Mouse (Mus musculus) ES-E14 (cell line): ENCODE measurements around the gene Arnt2. TPM values are rescaled to one million over a fixed set of nuclear protein-coding genes. Genes with fewer than 3 reads are reported as not detected.

Experiments
- DNase-seq: peaks from one replicate; pipeline ENCODE4 v3.0.0-alpha.2; 2013; ENCODE audit warnings: low read depth, low spot score
- H3K27ac ChIP-seq: 2 replicates; pipeline ENCODE4 v1.5.1; 2012; ENCODE audit warnings: low read depth, mild to moderate bottlenecking, low read length, moderate library complexity, mixed read lengths; ENCODE audit not compliant: poor library complexity, insufficient read depth, severe bottlenecking
- H3K36me3 ChIP-seq: 2 replicates; pipeline ENCODE4 v1.6.1; 2012; ENCODE audit warnings: mild to moderate bottlenecking, low read length, moderate library complexity, mixed read lengths; ENCODE audit not compliant: control insufficient read depth, poor library complexity, insufficient read depth, severe bottlenecking
- H3K4me1 ChIP-seq, 2 experiments: fragments of 150-350 bp in 1 of 2; sonication (generic) in 1 of 2; 2 replicates each; pipeline ENCODE4 v1.6.1; 2012; ENCODE audit warnings: low read length in 2 of 2, mild to moderate bottlenecking in 1 of 2, mixed read lengths in 1 of 2; ENCODE audit not compliant: control insufficient read depth in 2 of 2, insufficient read depth in 2 of 2, poor library complexity in 1 of 2
- H3K4me3 ChIP-seq, 2 experiments: fragments of 150-350 bp in 1 of 2; sonication (generic) in 1 of 2; 2 replicates each; pipeline ENCODE4 v1.5.1; 2012; ENCODE audit warnings: low read length in 2 of 2, low read depth in 1 of 2, mild to moderate bottlenecking in 1 of 2, mixed read lengths in 1 of 2; ENCODE audit not compliant: insufficient read depth in 1 of 2, poor library complexity in 1 of 2, severe bottlenecking in 1 of 2
- H3K9ac ChIP-seq: 2 replicates; pipeline ENCODE4 v1.6.1; 2012; ENCODE audit warnings: low read depth, mild to moderate bottlenecking, low read length, mixed read lengths; ENCODE audit not compliant: poor library complexity, insufficient read depth, severe bottlenecking
- H3K9me3 ChIP-seq: fragments of 150-350 bp; sonication (generic); 2 replicates; pipeline ENCODE4 v1.6.1; 2012; ENCODE audit warnings: low read depth, mild to moderate bottlenecking, low read length; ENCODE audit not compliant: control insufficient read depth, insufficient read depth
- CHD2 ChIP-seq: IDR thresholded peaks from 2 replicates; pipeline ENCODE4 v1.6.1; 2014; ENCODE audit warnings: mild to moderate bottlenecking, low read depth, low read length, inconsistent platforms
- HCFC1 ChIP-seq: IDR thresholded peaks from 2 replicates; pipeline ENCODE4 v1.6.1; 2012; ENCODE audit warnings: low read length, inconsistent platforms, borderline replicate concordance; ENCODE audit not compliant: insufficient read depth
- MAFK ChIP-seq: IDR thresholded peaks from 2 replicates; pipeline ENCODE4 v1.6.1; 2014; ENCODE audit warnings: mild to moderate bottlenecking, low read depth, low read length, inconsistent platforms; ENCODE audit not compliant: insufficient read depth
- ZC3H11A ChIP-seq: IDR thresholded peaks from 2 replicates; pipeline ENCODE4 v1.6.1; 2012; ENCODE audit warnings: low read depth, mild to moderate bottlenecking, inconsistent platforms, low read length, borderline replicate concordance
- ZNF384 ChIP-seq: IDR thresholded peaks from 2 replicates; pipeline ENCODE4 v1.6.1; 2012; ENCODE audit warnings: low read depth, low read length, inconsistent platforms
- in situ Hi-C, 2 experiments: fragments of 600-800 bp; cut with MboI; formaldehyde crosslinking; loops; one replicate each; pipeline ENCODE4 v1.15.1; 2025; ENCODE audit warnings: low sequenced_read_pairs in 2 of 2, inconsistent platforms in 1 of 2; ENCODE audit not compliant: unreplicated experiment in 2 of 2
- total RNA-seq: library from RNA; depleted of rRNA; stranded (reverse); fragments of 300-350 nt; gene quantifications from 2 replicates; pipeline ENCODE4 v1.2.3, GENCODE M21; 2012

Arnt2 gene
- total RNA-seq, 1 experiment, result 2.8 TPM

DNA sequence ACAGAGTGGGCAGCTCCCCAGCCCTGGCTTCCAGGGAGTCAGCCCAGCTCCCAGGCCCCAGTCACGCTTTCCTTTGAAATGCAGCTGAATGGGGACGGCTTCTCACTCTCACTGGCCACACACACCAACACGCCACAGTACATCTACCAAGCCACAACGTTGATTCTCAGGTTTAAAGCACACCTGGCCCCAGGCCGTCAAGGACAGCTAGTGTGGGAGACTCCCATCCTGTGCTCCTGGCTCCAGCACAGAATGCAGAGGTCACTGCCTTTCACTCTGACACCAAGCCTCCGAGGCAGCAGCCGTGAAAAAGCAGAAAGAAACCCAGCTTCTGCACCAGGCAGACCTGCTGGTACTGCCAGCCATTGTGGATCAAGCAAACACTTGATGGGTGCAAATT is 160.6 kb downstream of the Arnt2 start:
- in situ Hi-C loops, result no loop called here
- H3K9ac ChIP-seq, result no peak overlapping the region
- H3K36me3 ChIP-seq, result no peaks in the 10 kb centered on the region
- no peaks in the 10 kb centered on the region for H3K4me1 ChIP-seq
- no peaks in the 10 kb centered on the region for H3K9me3 ChIP-seq
- no peak overlapping the region for H3K4me3 ChIP-seq
- no peak for DNase-seq
- no peak for TF ChIP-seq ZNF384
- no peak for TF ChIP-seq CHD2
- TF ChIP-seq ZC3H11A, result no peak
- no peak for TF ChIP-seq HCFC1
- TF ChIP-seq MAFK, result no peak
- no peak overlapping the region for H3K27ac ChIP-seq

- Histone ChIP-seq H3K9me3 (no peaks in the 10 kb centered on the region), H3K36me3 (no peaks in the 10 kb centered on the region), H3K9ac (no peak overlapping the region), H3K4me3 (no peak overlapping the region), H3K27ac (no peak overlapping the region), H3K4me1 (no peaks in the 10 kb centered on the region)
- in situ Hi-C loops, result no loop called here
- no peak for TF ChIP-seq HCFC1
- TF ChIP-seq ZNF384, result no peak
- no peak for TF ChIP-seq ZC3H11A
- no peak for TF ChIP-seq CHD2
- TF ChIP-seq MAFK, result no peak
- DNase-seq, result peak; percentile 77
Measured at GRCm38 (mm10) chr7:84247960-84248665, 161.9 kb downstream of the Arnt2 start.

- no peak overlapping the region for H3K27ac ChIP-seq
- in situ Hi-C loops, result no loop called here
- TF ChIP-seq ZC3H11A (no peak), CHD2 (no peak), HCFC1 (no peak), ZNF384 (no peak), MAFK (no peak)
- no peaks in the 10 kb centered on the region for H3K36me3 ChIP-seq
- no peak for DNase-seq
- H3K9me3 ChIP-seq, result no peaks in the 10 kb centered on the region
- no peak overlapping the region for H3K9ac ChIP-seq
- no peaks in the 10 kb centered on the region for H3K4me1 ChIP-seq
- H3K4me3 ChIP-seq, result no peak overlapping the region
Measured at GRCm38 (mm10) chr7:84246878-84247277, 163.1 kb downstream of the Arnt2 start.

GRCm38 (mm10) chr7:84246093-84246492 is 163.9 kb downstream of the Arnt2 start:
- no peaks in the 10 kb centered on the region for H3K4me1 ChIP-seq
- no peak for DNase-seq
- no peak overlapping the region for H3K27ac ChIP-seq
- H3K9me3 ChIP-seq, result no peaks in the 10 kb centered on the region
- no peaks in the 10 kb centered on the region for H3K36me3 ChIP-seq
- H3K4me3 ChIP-seq, result no peak overlapping the region
- in situ Hi-C loops, result no loop called here
- H3K9ac ChIP-seq, result no peak overlapping the region
- TF ChIP-seq MAFK, result no peak
- TF ChIP-seq ZNF384, result no peak
- no peak for TF ChIP-seq CHD2
- TF ChIP-seq HCFC1, result no peak
- TF ChIP-seq ZC3H11A, result no peak

GRCm38 (mm10) chr7:84240406-84240805 is 169.6 kb downstream of the Arnt2 start:
- no peak for DNase-seq
- Histone ChIP-seq H3K4me1 (no peaks in the 10 kb centered on the region), H3K9ac (no peak overlapping the region), H3K4me3 (no peak overlapping the region), H3K9me3 (no peaks in the 10 kb centered on the region), H3K36me3 (no peaks in the 10 kb centered on the region), H3K27ac (no peak overlapping the region)
- in situ Hi-C loops, result no loop called here
- no peak for TF ChIP-seq CHD2
- no peak for TF ChIP-seq ZC3H11A
- no peak for TF ChIP-seq HCFC1
- no peak for TF ChIP-seq ZNF384
- TF ChIP-seq MAFK, result no peak
